Mouse (Mus musculus): ENCODE measurements at regions not wholly inside any gene's neighbourhood (a gene's known extent, or its start where the extent isn't known, plus 50 kb on each side); places are given as distances from the start of the nearest gene placed in this dataset.

- no peak for TF ChIP-seq CTCF (IDR thresholded peaks at IDR 0.05; ENCODE audit: low read depth)
- Histone ChIP-seq H3K36me3 (ENCODE audit: insufficient read depth) (no peaks in the 10 kb centered on the region), H3K9me3 (ENCODE audit: low read length) (no peaks in the 10 kb centered on the region), H3K27ac (ENCODE audit: low read depth, low read length) (peak overlapping the region; percentile 71), H3K9ac (no peak overlapping the region), H3K4me3 (ENCODE audit: low read depth, low read length) (no peak overlapping the region), H3K27me3 (ENCODE audit: insufficient read depth, low read length) (no peaks in the 10 kb centered on the region), H3K4me1 (ENCODE audit: insufficient read depth) (no peaks in the 10 kb centered on the region), H3K4me2 (ENCODE audit: low read depth) (no peak overlapping the region)
- 13% methylated on average over 5 of the region's 5 CpGs for WGBS
- peak; percentile 91 for DNase-seq
- peak; percentile 97 for ATAC-seq
These were observed 1214.4 kb upstream of the Igfbp7 start for GRCm38 (mm10) chr5:78621987-78622854.

- Histone ChIP-seq H3K27ac (ENCODE audit: low read depth, low read length) (no peak overlapping the region), H3K27me3 (ENCODE audit: insufficient read depth, low read length) (no peaks in the 10 kb centered on the region), H3K4me1 (ENCODE audit: insufficient read depth) (no peaks in the 10 kb centered on the region), H3K4me2 (ENCODE audit: low read depth) (no peak overlapping the region), H3K36me3 (ENCODE audit: insufficient read depth) (no peaks in the 10 kb centered on the region), H3K9ac (no peak overlapping the region), H3K9me3 (ENCODE audit: low read length) (no peaks in the 10 kb centered on the region), H3K4me3 (ENCODE audit: low read depth, low read length) (no peak overlapping the region)
- WGBS = 68% methylated on average over 4 of the region's 4 CpGs
- TF ChIP-seq CTCF (IDR thresholded peaks at IDR 0.05; ENCODE audit: low read depth) = no peak
- DNase-seq (no peak), ATAC-seq (no peak)
These were observed 1200.5 kb upstream of the Igfbp7 start for GRCm38 (mm10) chr5:78608317-78608716.

GRCm38 (mm10) chr5:78602599-78602998 is 1194.8 kb upstream of the Igfbp7 start:
- no peaks in the 10 kb centered on the region for H3K9me3 ChIP-seq (ENCODE audit: low read length)
- ATAC-seq (no peak), DNase-seq (no peak)
- no peak overlapping the region for H3K4me3 ChIP-seq (ENCODE audit: low read depth, low read length)
- no peaks in the 10 kb centered on the region for H3K36me3 ChIP-seq (ENCODE audit: insufficient read depth)
- no peak overlapping the region for H3K9ac ChIP-seq
- no peaks in the 10 kb centered on the region for H3K4me1 ChIP-seq (ENCODE audit: insufficient read depth)
- no peak for TF ChIP-seq CTCF (IDR thresholded peaks at IDR 0.05; ENCODE audit: low read depth)
- no peak overlapping the region for H3K27ac ChIP-seq (ENCODE audit: low read depth, low read length)
- no peaks in the 10 kb centered on the region for H3K27me3 ChIP-seq (ENCODE audit: insufficient read depth, low read length)
- H3K4me2 ChIP-seq (ENCODE audit: low read depth) = no peak overlapping the region

- Histone ChIP-seq H3K36me3 (ENCODE audit: insufficient read depth) (no peaks in the 10 kb centered on the region), H3K4me1 (ENCODE audit: insufficient read depth) (no peaks in the 10 kb centered on the region), H3K4me2 (ENCODE audit: low read depth) (no peak overlapping the region), H3K27ac (ENCODE audit: low read depth, low read length) (no peak overlapping the region), H3K9me3 (ENCODE audit: low read length) (no peaks in the 10 kb centered on the region), H3K9ac (no peak overlapping the region), H3K27me3 (ENCODE audit: insufficient read depth, low read length) (no peaks in the 10 kb centered on the region), H3K4me3 (ENCODE audit: low read depth, low read length) (no peak overlapping the region)
- ATAC-seq (peak; percentile 82), DNase-seq (peak; percentile 43)
- 45% methylated on average over 1 of the region's 1 CpGs for WGBS
- no peak for TF ChIP-seq CTCF (IDR thresholded peaks at IDR 0.05; ENCODE audit: low read depth)
These were observed 1177.0 kb upstream of the Igfbp7 start for GRCm38 (mm10) chr5:78584823-78585222.

- no peak overlapping the region for H3K9ac ChIP-seq
- WGBS = 20% methylated on average over 1 of the region's 1 CpGs
- H3K9me3 ChIP-seq (ENCODE audit: low read length) = no peaks in the 10 kb centered on the region
- no peak for TF ChIP-seq CTCF (IDR thresholded peaks at IDR 0.05; ENCODE audit: low read depth)
- no peak overlapping the region for H3K4me3 ChIP-seq (ENCODE audit: low read depth, low read length)
- no peaks in the 10 kb centered on the region for H3K36me3 ChIP-seq (ENCODE audit: insufficient read depth)
- no peaks in the 10 kb centered on the region for H3K4me1 ChIP-seq (ENCODE audit: insufficient read depth)
- DNase-seq (peak; percentile 32), ATAC-seq (no peak)
- H3K27me3 ChIP-seq (ENCODE audit: insufficient read depth, low read length) = no peaks in the 10 kb centered on the region
- no peak overlapping the region for H3K4me2 ChIP-seq (ENCODE audit: low read depth)
- H3K27ac ChIP-seq (ENCODE audit: low read depth, low read length) = no peak overlapping the region
These were observed 1149.1 kb upstream of the Igfbp7 start for GRCm38 (mm10) chr5:78556946-78557345.

GRCm38 (mm10) chr5:78535308-78535707 is 1127.5 kb upstream of the Igfbp7 start:
- Histone ChIP-seq H3K4me3 (ENCODE audit: low read depth, low read length) (no peak overlapping the region), H3K27ac (ENCODE audit: low read depth, low read length) (no peak overlapping the region), H3K4me2 (ENCODE audit: low read depth) (no peak overlapping the region), H3K36me3 (ENCODE audit: insufficient read depth) (no peaks in the 10 kb centered on the region), H3K27me3 (ENCODE audit: insufficient read depth, low read length) (no peaks in the 10 kb centered on the region), H3K9me3 (ENCODE audit: low read length) (no peaks in the 10 kb centered on the region), H3K9ac (no peak overlapping the region), H3K4me1 (ENCODE audit: insufficient read depth) (no peaks in the 10 kb centered on the region)
- DNase-seq = no peak
- no peak for ATAC-seq
- no peak for TF ChIP-seq CTCF (IDR thresholded peaks at IDR 0.05; ENCODE audit: low read depth)
